Mouse (Mus musculus) liver, embryonic 14.5 days (tissue): ENCODE measurements around the gene Abtb2. TPM values are rescaled to one million over a fixed set of nuclear protein-coding genes. Genes with fewer than 3 reads are reported as not detected.

Experiments
- ATAC-seq: fragments of 200-750 bp; cut with Nextera tagmentation; 2 replicates; pipeline ENCODE4 v1.8.0; 2017; ENCODE audit warnings: moderate number of reproducible peaks, mild to moderate bottlenecking, moderate library complexity; ENCODE audit not compliant: insufficient read depth
- DNase-seq, 3 experiments: peaks; one replicate each; pipeline ENCODE4 v3.0.0-alpha.2; 2012 to 2013; ENCODE audit warnings: low read depth in 3 of 3, low spot score in 3 of 3
- H3K27ac ChIP-seq: fragments of 300-500 bp; sonication (generic); 2 replicates; pipeline ENCODE4 v1.5.1; 2014; ENCODE audit warnings: moderate library complexity, mild to moderate bottlenecking, control low read depth, inconsistent platforms
- H3K27me3 ChIP-seq: fragments of 300-500 bp; sonication (generic); 2 replicates; pipeline ENCODE4 v1.6.1; 2014; ENCODE audit warnings: mild to moderate bottlenecking, low read length, moderate library complexity; ENCODE audit not compliant: control insufficient read depth, insufficient read depth
- H3K36me3 ChIP-seq: fragments of 300-500 bp; sonication (generic); replicated peaks from 2 replicates; pipeline ENCODE4 v1.6.1; 2014; ENCODE audit warnings: low read depth; ENCODE audit not compliant: control insufficient read depth, insufficient read depth
- H3K4me1 ChIP-seq, 2 experiments: fragments of 200-500 bp in 1 of 2; fragments of 300-500 bp in 1 of 2; sonication (generic) in 1 of 2; replicated peaks; 2 replicates each; pipeline ENCODE4 v1.6.1; 2012 to 2014; ENCODE audit warnings: antibody characterized with exemption in 1 of 2, inconsistent platforms in 1 of 2, low read length in 1 of 2; ENCODE audit not compliant: control insufficient read depth in 2 of 2, insufficient read depth in 2 of 2
- H3K4me2 ChIP-seq: fragments of 300-500 bp; sonication (generic); 2 replicates; pipeline ENCODE4 v1.6.1; 2014; ENCODE audit warnings: low read depth, mild to moderate bottlenecking, control low read depth, moderate library complexity
- H3K4me3 ChIP-seq, 2 experiments: fragments of 200-500 bp in 1 of 2; fragments of 300-500 bp in 1 of 2; sonication (generic) in 1 of 2; 2 replicates each; pipeline ENCODE4 v1.5.1; 2012 to 2014; ENCODE audit warnings: low read depth in 2 of 2, low read length in 2 of 2, mild to moderate bottlenecking in 2 of 2, control low read depth in 1 of 2, inconsistent platforms in 1 of 2, moderate library complexity in 1 of 2; ENCODE audit not compliant: insufficient read depth in 1 of 2
- H3K9ac ChIP-seq: fragments of 300-500 bp; sonication (generic); replicated peaks from 2 replicates; pipeline ENCODE4 v1.6.1; 2014; ENCODE audit warnings: mild to moderate bottlenecking, control low read depth, moderate library complexity
- H3K9me3 ChIP-seq: fragments of 300-500 bp; sonication (generic); 2 replicates; pipeline ENCODE4 v1.6.1; 2016; ENCODE audit warnings: low read length, mixed read lengths; ENCODE audit not compliant: control insufficient read depth
- CTCF ChIP-seq: IDR thresholded peaks from 2 replicates; pipeline ENCODE4 v1.5.1; 2016; ENCODE audit warnings: antibody characterized with exemption, low read depth, control low read depth
- EP300 ChIP-seq: IDR thresholded peaks from 2 replicates; pipeline ENCODE4 v1.6.1; 2016; ENCODE audit warnings: antibody characterized with exemption, low read depth
- WGBS: fragments of 180-500 bp; shearing (Covaris S2); extraction: QIAGEN DNeasy Blood & Tissue Kit; methylation state at CpG from one replicate; pipeline ENCODE4 v1.1.7; 2014; ENCODE audit not compliant: insufficient replicate concordance; 5-methylcytosine and 5-hydroxymethylcytosine counted together
- polyA plus RNA-seq, 2 experiments: library from polyadenylated mRNA; depleted of rRNA in 1 of 2; stranded (reverse) in 1 of 2; unstranded in 1 of 2; fragments of >200 nt; fragmentation: Nextera tagmentation in 1 of 2; extraction: Ambion mirVana in 1 of 2; gene quantifications; 2 replicates each; pipeline versions ENCODE4 v1.2.1 to v1.2.3; 2012 to 2014

Abtb2 gene
- polyA plus RNA-seq, 2 experiments, result 1.2 to 1.7 TPM

DNA sequence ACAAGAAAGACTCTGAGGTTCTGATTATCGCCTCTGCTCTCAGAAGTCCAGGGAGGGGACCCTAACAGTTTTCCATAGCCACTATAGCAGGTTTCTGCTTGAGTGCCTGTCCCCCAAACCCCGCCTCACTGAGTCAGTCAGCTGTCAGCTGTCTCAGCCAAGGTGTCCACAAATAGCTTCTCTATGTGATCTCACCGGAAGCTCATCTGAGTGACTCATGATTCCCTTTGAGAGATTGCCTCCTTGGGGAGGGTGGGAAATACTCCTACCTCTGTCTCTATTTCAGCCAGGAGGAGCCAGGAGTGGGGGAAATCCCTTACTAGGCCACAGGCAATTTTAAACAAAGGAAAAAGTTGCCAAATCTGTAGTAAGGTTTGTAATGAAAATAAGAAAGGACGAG lies 96.0 kb downstream of the Abtb2 start:
- ATAC-seq (no peak), DNase-seq (no peak)
- TF ChIP-seq CTCF, result no peak
- no peak for TF ChIP-seq EP300

DNA sequence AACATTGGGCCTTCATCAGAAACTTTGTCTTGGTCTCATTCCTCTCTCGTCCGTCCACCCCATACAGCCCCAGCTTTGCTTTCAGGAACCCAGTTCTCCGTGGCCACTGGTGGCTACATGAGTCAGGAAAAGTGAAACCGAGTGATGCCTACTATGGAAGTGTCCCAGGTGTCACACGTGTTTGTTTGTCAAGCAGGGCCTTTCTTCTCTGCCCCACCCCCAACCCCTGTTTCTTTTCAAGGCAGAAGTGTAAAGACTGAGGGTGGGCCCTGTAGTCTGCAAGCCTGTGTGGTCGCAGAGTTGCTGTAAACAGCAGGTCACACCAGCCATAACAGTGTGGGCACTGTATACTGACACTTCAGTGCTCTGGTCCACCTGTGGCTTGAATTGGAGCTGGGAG lies 98.2 kb downstream of the Abtb2 start:
- no peak for DNase-seq
- WGBS, result 50% methylated on average over 6 of the region's 6 CpGs
- H3K4me3 ChIP-seq, result no peak overlapping the region
- no peaks in the 10 kb centered on the region for H3K27me3 ChIP-seq
- no peaks in the 10 kb centered on the region for H3K4me1 ChIP-seq
- no peak overlapping the region for H3K27ac ChIP-seq
- H3K36me3 ChIP-seq, result no peaks in the 10 kb centered on the region
- no peak for ATAC-seq
- H3K9ac ChIP-seq, result no peak overlapping the region
- H3K4me2 ChIP-seq, result no peak overlapping the region
- H3K9me3 ChIP-seq, result no peaks in the 10 kb centered on the region
- TF ChIP-seq CTCF (no peak), EP300 (no peak)

More for the DNA sequence above, 96.0 kb downstream of the Abtb2 start:
- Histone ChIP-seq H3K4me1 (no peaks in the 10 kb centered on the region), H3K4me2 (no peak overlapping the region), H3K9ac (no peak overlapping the region), H3K36me3 (no peaks in the 10 kb centered on the region), H3K4me3 (no peak overlapping the region), H3K27me3 (no peaks in the 10 kb centered on the region), H3K27ac (no peak overlapping the region), H3K9me3 (no peaks in the 10 kb centered on the region)
- WGBS, result 29% methylated on average over 4 of the region's 4 CpGs

DNA sequence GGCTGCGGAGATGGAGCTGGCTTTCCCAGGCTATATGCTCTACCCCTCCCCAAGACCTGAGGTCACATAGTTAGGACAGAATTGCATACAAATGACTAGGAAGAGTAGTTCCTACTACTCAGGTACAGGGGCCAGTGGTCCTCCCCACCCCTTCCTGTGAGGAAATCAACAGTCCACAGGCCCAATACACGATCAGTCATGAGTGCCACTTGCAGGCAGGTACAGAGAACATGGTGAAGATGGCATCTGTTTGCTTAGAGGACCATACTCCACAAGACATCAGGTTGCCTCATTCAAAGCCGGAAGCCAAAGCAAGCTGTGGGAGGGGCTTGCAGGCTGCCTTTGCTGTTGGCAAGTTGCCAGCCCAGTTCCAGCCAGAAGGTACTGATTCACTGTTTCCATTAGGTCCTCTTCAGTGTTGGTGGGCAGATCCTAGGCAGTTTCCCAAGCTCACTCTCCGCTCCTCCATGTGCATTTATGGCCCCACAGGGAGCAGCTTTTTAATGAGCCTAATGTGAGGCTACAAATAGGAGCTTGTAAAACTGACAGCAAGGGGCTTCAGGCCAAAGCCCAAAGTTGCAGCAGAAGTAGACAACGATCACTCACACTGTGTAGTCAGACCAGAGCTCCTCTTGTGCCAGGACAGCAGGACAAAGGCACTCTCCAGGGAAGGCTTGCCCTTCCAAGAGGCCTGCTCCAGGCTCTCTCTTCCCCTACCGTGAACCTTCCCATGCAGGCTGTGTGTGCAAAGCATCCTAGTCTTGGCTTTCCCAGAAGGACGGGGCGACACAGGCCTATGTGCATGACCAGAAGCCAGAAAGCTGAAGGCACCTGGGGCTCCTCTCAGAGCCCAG lies 102.1 kb downstream of the Abtb2 start:
- ATAC-seq, result no peak

DNA sequence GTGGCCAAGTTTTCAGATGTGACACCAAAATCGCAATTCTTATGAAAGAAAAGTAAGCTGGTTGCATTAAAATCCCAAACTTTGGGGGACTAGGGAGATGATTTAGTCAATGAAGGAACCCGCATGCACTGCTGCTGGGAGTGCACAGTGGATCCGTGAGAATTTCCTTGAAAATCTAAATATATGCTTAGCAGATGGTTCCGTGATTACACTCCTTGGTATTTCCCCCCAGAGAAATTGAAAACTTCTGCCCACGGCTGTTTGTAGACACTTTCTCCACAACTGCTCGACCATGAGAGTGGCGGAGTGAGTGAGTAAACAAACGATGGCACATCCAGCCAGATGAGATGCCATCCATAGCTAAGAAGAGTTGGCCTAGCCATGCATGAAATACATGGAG lies 102.8 kb downstream of the Abtb2 start:
- Histone ChIP-seq H3K27ac (no peak overlapping the region), H3K9me3 (no peaks in the 10 kb centered on the region), H3K27me3 (no peaks in the 10 kb centered on the region), H3K4me3 (no peak overlapping the region), H3K4me2 (no peak overlapping the region), H3K4me1 (peaks cover 0 to 5% of the 10 kb centered on the region in 2 experiments; a peak in 1 of 4 replicates), H3K36me3 (no peaks in the 10 kb centered on the region), H3K9ac (no peak overlapping the region)
- 72% methylated on average over 8 of the region's 8 CpGs for WGBS
- DNase-seq, result no peak
- no peak for ATAC-seq
- TF ChIP-seq CTCF, result no peak
- no peak for TF ChIP-seq EP300

More for the DNA sequence above, 102.1 kb downstream of the Abtb2 start:
- no peak for DNase-seq
- Histone ChIP-seq H3K9ac (no peak overlapping the region), H3K4me1 (peaks cover 0 to under 1% of the 10 kb centered on the region in 2 experiments; a peak in 1 of 4 replicates), H3K27me3 (no peaks in the 10 kb centered on the region), H3K4me3 (no peak overlapping the region), H3K27ac (no peak overlapping the region), H3K36me3 (no peaks in the 10 kb centered on the region), H3K4me2 (no peak overlapping the region), H3K9me3 (no peaks in the 10 kb centered on the region)
- WGBS, result 65% methylated on average over 8 of the region's 8 CpGs
- TF ChIP-seq CTCF (no peak), EP300 (no peak)

DNA sequence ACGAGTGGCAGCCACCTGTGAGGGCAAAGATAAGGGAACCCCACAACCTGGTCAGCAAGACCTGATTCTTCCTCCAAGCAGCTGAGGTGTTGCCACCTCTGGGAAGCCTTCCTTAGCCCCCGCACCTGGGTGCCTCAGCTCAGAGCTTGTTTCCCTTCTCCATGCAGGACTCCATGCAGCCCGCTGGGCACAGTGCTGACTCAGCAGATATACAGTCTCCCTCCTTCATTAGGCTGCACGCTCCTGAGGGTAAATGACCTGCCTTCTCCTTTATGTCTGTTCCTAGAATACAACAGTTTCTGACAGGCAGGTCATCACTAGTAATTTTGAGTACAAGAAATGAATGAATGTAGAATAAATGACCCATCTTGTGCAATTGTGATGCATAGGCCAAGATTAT lies 103.5 kb downstream of the Abtb2 start:
- H3K9ac ChIP-seq, result no peak overlapping the region
- no peaks in the 10 kb centered on the region for H3K27me3 ChIP-seq
- TF ChIP-seq CTCF (no peak), EP300 (no peak)
- 72% methylated on average over 4 of the region's 4 CpGs for WGBS
- peaks cover 0 to 5% of the 10 kb centered on the region in 2 experiments; a peak in 1 of 4 replicates for H3K4me1 ChIP-seq
- no peak for ATAC-seq
- no peak overlapping the region for H3K4me3 ChIP-seq
- no peak overlapping the region for H3K4me2 ChIP-seq
- no peak overlapping the region for H3K27ac ChIP-seq
- H3K36me3 ChIP-seq, result no peaks in the 10 kb centered on the region
- DNase-seq, result no peak
- no peaks in the 10 kb centered on the region for H3K9me3 ChIP-seq
